Mouse (Mus musculus) lung, postnatal 25 days (tissue): ENCODE data around the gene Cacna1s.
A peak's percentile ranks its signal among the peaks of the same experiment; 100 is the strongest.

Experiments
- DNase-seq: peaks from one replicate; pipeline ENCODE4 v3.0.0; 2022; ENCODE audit warnings: low spot score

Gene Cacna1s

GRCm38 (mm10) chr1:136137575-136137974 lies 85.0 kb downstream of the Cacna1s start:
- no peak for DNase-seq

GRCm38 (mm10) chr1:136138191-136138830 lies 85.8 kb downstream of the Cacna1s start:
- no peak for DNase-seq

- peak; percentile 82 for DNase-seq
These were observed 87.6 kb downstream of the Cacna1s start for GRCm38 (mm10) chr1:136139990-136140640.

GRCm38 (mm10) chr1:136141176-136141950 lies 88.8 kb downstream of the Cacna1s start:
- peak; percentile 41 for DNase-seq

GRCm38 (mm10) chr1:136142336-136142735 lies 89.8 kb downstream of the Cacna1s start:
- no peak for DNase-seq

- DNase-seq = no peak
These were observed 91.0 kb downstream of the Cacna1s start for GRCm38 (mm10) chr1:136143514-136143913.

- DNase-seq = no peak
These were observed 97.2 kb downstream of the Cacna1s start for GRCm38 (mm10) chr1:136149702-136150101.

GRCm38 (mm10) chr1:136151371-136151770 lies 98.8 kb downstream of the Cacna1s start:
- DNase-seq = no peak

GRCm38 (mm10) chr1:136156304-136156703 lies 103.8 kb downstream of the Cacna1s start:
- DNase-seq = no peak

- DNase-seq = no peak
These were observed 104.4 kb downstream of the Cacna1s start for GRCm38 (mm10) chr1:136156951-136157350.

GRCm38 (mm10) chr1:136159830-136160229 lies 107.3 kb downstream of the Cacna1s start:
- DNase-seq = no peak

- DNase-seq = no peak
These were observed 107.7 kb downstream of the Cacna1s start for GRCm38 (mm10) chr1:136160297-136160696.

GRCm38 (mm10) chr1:136160930-136161329 lies 108.4 kb downstream of the Cacna1s start:
- no peak for DNase-seq

GRCm38 (mm10) chr1:136161333-136161921 lies 108.9 kb downstream of the Cacna1s start:
- DNase-seq = no peak

- no peak for DNase-seq
These were observed 112.9 kb downstream of the Cacna1s start for GRCm38 (mm10) chr1:136165436-136165835.

GRCm38 (mm10) chr1:136167657-136168056 lies 115.1 kb downstream of the Cacna1s start:
- no peak for DNase-seq
